8 mouse cellular contexts compared by ENCODE assay signal in genomic region chr19:8723574-8724346, GRCm38 (mm10). TPM values are rescaled to one million over a fixed set of nuclear protein-coding genes. Genes with fewer than 3 reads are reported as not detected.
A peak's percentile ranks its signal among the peaks of the same experiment; 100 is the strongest.
DNase-seq lines count a peak whose midpoint lies in the region; ATAC-seq and TF ChIP-seq lines count a peak whose summit lies in the region.

No protein-coding gene starts in this region.

- peak overlapping the region; percentile 57 for H3K4me2 ChIP-seq in forebrain, postnatal 0 days (ENCODE audit: low read depth)
- peak overlapping the region; percentile 76 for H3K4me2 ChIP-seq in liver, embryonic 12.5 days
- H3K4me2 ChIP-seq in stomach, embryonic 15.5 days: peak overlapping the region; percentile 59

- peaks cover 23% of the 10 kb centered on the region for H3K36me3 ChIP-seq in forebrain, postnatal 0 days (ENCODE audit: insufficient read depth)
- H3K36me3 ChIP-seq in liver, embryonic 12.5 days: peaks cover 32% of the 10 kb centered on the region
- H3K36me3 ChIP-seq in stomach, embryonic 15.5 days: peaks cover 28% of the 10 kb centered on the region

- intact Hi-C loops in left cerebral cortex, adult 2 months (cut with DNase I): no loop called here
- intact Hi-C loops in left cerebral cortex, postnatal 25 days (cut with DNase I): loop anchor here (1.0 kb wide), 2 partner anchors 10 to 61 kb away; no protein-coding TSS in a partner anchor

- no peaks in the 10 kb centered on the region for H3K27me3 ChIP-seq in forebrain, postnatal 0 days (ENCODE audit: insufficient read depth, low read length)
- H3K27me3 ChIP-seq in liver, embryonic 12.5 days (replicated peaks): no peaks in the 10 kb centered on the region
- H3K27me3 ChIP-seq in stomach, embryonic 15.5 days (replicated peaks): no peaks in the 10 kb centered on the region

- no peak for TF ChIP-seq POLR2A in bone marrow macrophage, adult 2 months (IDR thresholded peaks at IDR 0.05; ENCODE audit: borderline replicate concordance, low read depth, low read length)

- H3K9ac ChIP-seq in forebrain, postnatal 0 days: peak overlapping the region; percentile 84
- peak overlapping the region; percentile 88 for H3K9ac ChIP-seq in liver, embryonic 12.5 days
- peak overlapping the region; percentile 88 for H3K9ac ChIP-seq in stomach, embryonic 15.5 days

- WGBS in forebrain, postnatal 0 days: under 1% methylated on average over 20 of the region's 20 CpGs
- under 1% methylated on average over 20 of the region's 20 CpGs for WGBS in liver, embryonic 12.5 days (ENCODE audit: insufficient replicate concordance)
- WGBS in stomach, embryonic 15.5 days: under 1% methylated on average over 20 of the region's 20 CpGs

- H3K4me3 ChIP-seq in left cerebral cortex, adult 2 months: peak overlapping the region; percentile 95
- H3K4me3 ChIP-seq in bone marrow macrophage, adult 2 months (ENCODE audit: insufficient read depth, low read length): peak overlapping the region; percentile 80
- peak overlapping the region; percentile 85 for H3K4me3 ChIP-seq in forebrain, postnatal 0 days (ENCODE audit: low read depth, low read length)
- H3K4me3 ChIP-seq in liver, embryonic 12.5 days: peak overlapping the region; percentile 77
- peak overlapping the region; percentile 77 for H3K4me3 ChIP-seq in stomach, embryonic 15.5 days (replicated peaks)

- no peak for TF ChIP-seq CTCF in left cerebral cortex, adult 2 months (IDR thresholded peaks at IDR 0.05)
- no peak for TF ChIP-seq CTCF in bone marrow macrophage, adult 2 months (IDR thresholded peaks at IDR 0.05; ENCODE audit: low read depth, low read length)
- TF ChIP-seq CTCF in forebrain, postnatal 0 days (IDR thresholded peaks at IDR 0.05; ENCODE audit: low read depth): no peak

- no peak for DNase-seq in left cerebral cortex, adult 2 months (ENCODE audit: extremely low spot score in 1 of 2, low spot score in 2 of 2)
- DNase-seq in left cerebral cortex, postnatal 25 days (ENCODE audit: low spot score in 2 of 2): no peak
- peak; percentile 53 for DNase-seq in forebrain, postnatal 0 days
- no peak for DNase-seq in thymus, postnatal 0 days (ENCODE audit: low spot score)
- no peak for DNase-seq in frontal cortex, postnatal 10 days (ENCODE audit: low spot score in 2 of 2)

- no peaks in the 10 kb centered on the region for H3K9me3 ChIP-seq in forebrain, postnatal 0 days (ENCODE audit: low read length)
- no peaks in the 10 kb centered on the region for H3K9me3 ChIP-seq in liver, embryonic 12.5 days (replicated peaks)
- H3K9me3 ChIP-seq in stomach, embryonic 15.5 days: no peaks in the 10 kb centered on the region

- H3K27ac ChIP-seq in left cerebral cortex, adult 2 months: peak overlapping the region; percentile 91
- peak overlapping the region; percentile 72 for H3K27ac ChIP-seq in bone marrow macrophage, adult 2 months (ENCODE audit: insufficient read depth, low read depth, low read length)
- H3K27ac ChIP-seq in forebrain, postnatal 0 days (ENCODE audit: low read depth, low read length): peak overlapping the region; percentile 77
- peak overlapping the region; percentile 97 for H3K27ac ChIP-seq in liver, embryonic 12.5 days
- peak overlapping the region; percentile 91 for H3K27ac ChIP-seq in stomach, embryonic 15.5 days

- H3K4me1 ChIP-seq in bone marrow macrophage, adult 2 months (ENCODE audit: control insufficient read depth, insufficient read depth, low read length): peaks cover 9% of the 10 kb centered on the region
- H3K4me1 ChIP-seq in forebrain, postnatal 0 days (ENCODE audit: insufficient read depth): peaks cover 12% of the 10 kb centered on the region
- peaks cover 53% of the 10 kb centered on the region for H3K4me1 ChIP-seq in liver, embryonic 12.5 days
- peaks cover 8% of the 10 kb centered on the region; the same call in 1 of the 2 replicates for H3K4me1 ChIP-seq in stomach, embryonic 15.5 days

- ATAC-seq in forebrain, postnatal 0 days: no peak
- no peak for ATAC-seq in liver, embryonic 12.5 days
- ATAC-seq in stomach, embryonic 15.5 days (ENCODE audit: insufficient read depth, low FRiP score, low read depth): no peak

RNA-seq across cellular contexts. Expression of gene Slc3a2, which starts 0.6 kb away (rescaled TPM):
- 100 to 1,000 TPM; 144 to 154 TPM for total RNA-seq in left cerebral cortex, adult 2 months (2021)
- 100 to 1,000 TPM; 148 to 161 TPM for total RNA-seq in left cerebral cortex, postnatal 25 days (2021)
- polyA plus RNA-seq in bone marrow macrophage, adult 2 months (2012; ENCODE audit: insufficient read depth, insufficient read length, missing spikeins): 160 and 172 TPM in 2 replicates
- total RNA-seq in forebrain, postnatal 0 days (2014; rRNA removed): 107 and 116 TPM in 2 replicates
- polyA plus RNA-seq in forebrain, postnatal 0 days (2015; fragmentation: Nextera tagmentation; extraction: Ambion mirVana): 247 and 256 TPM in 2 replicates
- polyA plus RNA-seq in liver, embryonic 12.5 days (2016; fragmentation: Nextera tagmentation; extraction: Ambion mirVana): 133 and 141 TPM in 2 replicates
- 111 and 122 TPM in 2 replicates for polyA plus RNA-seq in stomach, embryonic 15.5 days (2015; fragmentation: Nextera tagmentation; extraction: Ambion mirVana)
- 122 and 131 TPM in 2 replicates for polyA plus RNA-seq in thymus, postnatal 0 days (2015; fragmentation: Nextera tagmentation; extraction: Ambion mirVana)

RNA-seq across cellular contexts. Expression of gene Wdr74, which starts 11.9 kb away (rescaled TPM):
- total RNA-seq in left cerebral cortex, adult 2 months (2021): 10 to 100 TPM; 48.5 to 53.1 TPM
- total RNA-seq in left cerebral cortex, postnatal 25 days (2021): 10 to 100 TPM; 46.0 to 58.5 TPM
- 22.2 and 25.8 TPM in 2 replicates for polyA plus RNA-seq in bone marrow macrophage, adult 2 months (2012; ENCODE audit: insufficient read depth, insufficient read length, missing spikeins)
- 74.1 and 85.9 TPM in 2 replicates for total RNA-seq in forebrain, postnatal 0 days (2014; rRNA removed)
- polyA plus RNA-seq in forebrain, postnatal 0 days (2015; fragmentation: Nextera tagmentation; extraction: Ambion mirVana): 98.7 and 113 TPM in 2 replicates
- 87.1 and 95.9 TPM in 2 replicates for polyA plus RNA-seq in liver, embryonic 12.5 days (2016; fragmentation: Nextera tagmentation; extraction: Ambion mirVana)
- polyA plus RNA-seq in stomach, embryonic 15.5 days (2015; fragmentation: Nextera tagmentation; extraction: Ambion mirVana): 76.3 and 90.4 TPM in 2 replicates
- polyA plus RNA-seq in thymus, postnatal 0 days (2015; fragmentation: Nextera tagmentation; extraction: Ambion mirVana): 101 and 103 TPM in 2 replicates

RNA-seq across cellular contexts. Expression of gene 1700092M07Rik, which starts 16.8 kb away (rescaled TPM):
- 1 to 10 TPM; 1.4 to 1.8 TPM for total RNA-seq in left cerebral cortex, adult 2 months (2021)
- 1 to 10 TPM; 1.1 to 1.5 TPM for total RNA-seq in left cerebral cortex, postnatal 25 days (2021)
- polyA plus RNA-seq in bone marrow macrophage, adult 2 months (2012; ENCODE audit: insufficient read depth, insufficient read length, missing spikeins): not detected in 2 replicates
- not detected in 2 replicates for total RNA-seq in forebrain, postnatal 0 days (2014; rRNA removed)
- 0.65 and 0.67 TPM in 2 replicates for polyA plus RNA-seq in forebrain, postnatal 0 days (2015; fragmentation: Nextera tagmentation; extraction: Ambion mirVana)
- 2.1 and 2.3 TPM in 2 replicates for polyA plus RNA-seq in liver, embryonic 12.5 days (2016; fragmentation: Nextera tagmentation; extraction: Ambion mirVana)
- 1.4 and 1.7 TPM in 2 replicates for polyA plus RNA-seq in stomach, embryonic 15.5 days (2015; fragmentation: Nextera tagmentation; extraction: Ambion mirVana)
- polyA plus RNA-seq in thymus, postnatal 0 days (2015; fragmentation: Nextera tagmentation; extraction: Ambion mirVana): 0.79 and 0.84 TPM in 2 replicates

RNA-seq across cellular contexts. Expression of gene Stx5a, which starts 17.5 kb away (rescaled TPM):
- total RNA-seq in left cerebral cortex, adult 2 months (2021): 10 to 100 TPM; 71.2 to 77.9 TPM
- 10 to 100 TPM; 61.5 to 70.1 TPM for total RNA-seq in left cerebral cortex, postnatal 25 days (2021)
- 84.2 and 100 TPM in 2 replicates for polyA plus RNA-seq in bone marrow macrophage, adult 2 months (2012; ENCODE audit: insufficient read depth, insufficient read length, missing spikeins)
- 130 and 140 TPM in 2 replicates for total RNA-seq in forebrain, postnatal 0 days (2014; rRNA removed)
- 86.4 and 97.6 TPM in 2 replicates for polyA plus RNA-seq in forebrain, postnatal 0 days (2015; fragmentation: Nextera tagmentation; extraction: Ambion mirVana)
- 56.2 and 58.4 TPM in 2 replicates for polyA plus RNA-seq in liver, embryonic 12.5 days (2016; fragmentation: Nextera tagmentation; extraction: Ambion mirVana)
- polyA plus RNA-seq in stomach, embryonic 15.5 days (2015; fragmentation: Nextera tagmentation; extraction: Ambion mirVana): 132 and 134 TPM in 2 replicates
- 108 and 114 TPM in 2 replicates for polyA plus RNA-seq in thymus, postnatal 0 days (2015; fragmentation: Nextera tagmentation; extraction: Ambion mirVana)

RNA-seq across cellular contexts. Expression of gene Nxf1, which starts 33.1 kb away (rescaled TPM):
- 10 to 100 TPM; 90.2 to 98.8 TPM for total RNA-seq in left cerebral cortex, adult 2 months (2021)
- total RNA-seq in left cerebral cortex, postnatal 25 days (2021): 10 to 100 TPM; 87.4 to 92.0 TPM
- polyA plus RNA-seq in bone marrow macrophage, adult 2 months (2012; ENCODE audit: insufficient read depth, insufficient read length, missing spikeins): 142 and 162 TPM in 2 replicates
- 81.7 and 114 TPM in 2 replicates for total RNA-seq in forebrain, postnatal 0 days (2014; rRNA removed)
- 97.1 and 97.9 TPM in 2 replicates for polyA plus RNA-seq in forebrain, postnatal 0 days (2015; fragmentation: Nextera tagmentation; extraction: Ambion mirVana)
- 116 and 130 TPM in 2 replicates for polyA plus RNA-seq in liver, embryonic 12.5 days (2016; fragmentation: Nextera tagmentation; extraction: Ambion mirVana)
- 159 and 160 TPM in 2 replicates for polyA plus RNA-seq in stomach, embryonic 15.5 days (2015; fragmentation: Nextera tagmentation; extraction: Ambion mirVana)
- 182 and 200 TPM in 2 replicates for polyA plus RNA-seq in thymus, postnatal 0 days (2015; fragmentation: Nextera tagmentation; extraction: Ambion mirVana)
